Mouse (Mus musculus) heart, embryonic 16.5 days (tissue): ENCODE measurements at regions not wholly inside any gene's neighbourhood (a gene's known extent, or its start where the extent isn't known, plus 50 kb on each side); places are given as distances from the start of the nearest gene placed in this dataset.

Source experiments
- ATAC-seq: fragments of 200-750 bp; cut with Nextera tagmentation; replicated peaks from 2 replicates; pipeline ENCODE4 v1.8.0; 2017; ENCODE audit warnings: moderate number of reproducible peaks; ENCODE audit not compliant: insufficient read depth, low FRiP score; ENCODE audit errors: extremely low read depth
- H3K27ac ChIP-seq: fragments of 300-500 bp; sonication (generic); 2 replicates; pipeline ENCODE4 v1.5.1; 2014; ENCODE audit warnings: mild to moderate bottlenecking, low read length, control low read depth, moderate library complexity
- H3K27me3 ChIP-seq: fragments of 300-500 bp; sonication (generic); 2 replicates; pipeline ENCODE4 v1.6.1; 2014; ENCODE audit warnings: low read length, mixed read lengths; ENCODE audit not compliant: control insufficient read depth, insufficient read depth
- H3K36me3 ChIP-seq: fragments of 300-500 bp; sonication (generic); 2 replicates; pipeline ENCODE4 v1.6.1; 2014; ENCODE audit not compliant: control insufficient read depth, insufficient read depth
- H3K4me1 ChIP-seq: fragments of 300-500 bp; sonication (generic); 2 replicates; pipeline ENCODE4 v1.6.1; 2014; ENCODE audit warnings: low read length, mixed read lengths; ENCODE audit not compliant: control insufficient read depth, insufficient read depth
- H3K4me2 ChIP-seq: fragments of 300-500 bp; sonication (generic); 2 replicates; pipeline ENCODE4 v1.6.1; 2014; ENCODE audit warnings: low read depth, mild to moderate bottlenecking, control low read depth, low read length
- H3K4me3 ChIP-seq: fragments of 300-500 bp; sonication (generic); 2 replicates; pipeline ENCODE4 v1.5.1; 2014; ENCODE audit warnings: mild to moderate bottlenecking, control low read depth, low read length
- H3K9ac ChIP-seq: fragments of 300-500 bp; sonication (generic); 2 replicates; pipeline ENCODE4 v1.6.1; 2014; ENCODE audit warnings: low read length, control low read depth
- H3K9me3 ChIP-seq: fragments of 300-500 bp; sonication (generic); replicated peaks from 2 replicates; pipeline ENCODE4 v1.6.1; 2016; ENCODE audit warnings: low read length; ENCODE audit not compliant: control insufficient read depth
- WGBS: fragments of 180-500 bp; shearing (Covaris S2); extraction: QIAGEN DNeasy Blood & Tissue Kit; methylation state at CpG from one replicate; pipeline ENCODE4 v1.1.7; 2014; 5-methylcytosine and 5-hydroxymethylcytosine counted together

GRCm38 (mm10) chr16:52742166-52742565, 288.3 kb upstream of the Alcam start:
- H3K9me3 ChIP-seq: no peaks in the 10 kb centered on the region
- H3K4me3 ChIP-seq: no peak overlapping the region
- H3K4me2 ChIP-seq: no peak overlapping the region
- no peaks in the 10 kb centered on the region for H3K4me1 ChIP-seq
- H3K27me3 ChIP-seq: no peaks in the 10 kb centered on the region
- H3K36me3 ChIP-seq: no peaks in the 10 kb centered on the region
- no peak overlapping the region for H3K27ac ChIP-seq
- 65% methylated on average over 3 of the region's 3 CpGs for WGBS
- no peak overlapping the region for H3K9ac ChIP-seq
- no peak for ATAC-seq

- Histone ChIP-seq H3K27me3 (no peaks in the 10 kb centered on the region), H3K27ac (no peak overlapping the region), H3K4me1 (no peaks in the 10 kb centered on the region), H3K4me2 (no peak overlapping the region), H3K36me3 (no peaks in the 10 kb centered on the region), H3K4me3 (no peak overlapping the region), H3K9ac (no peak overlapping the region), H3K9me3 (0 out of 2 replicates have a peak, but pooled peaks cover 2% of the 10 kb centered on the region)
- 86% methylated on average over 3 of the region's 3 CpGs for WGBS
- ATAC-seq: no peak
Measured at GRCm38 (mm10) chr16:52726120-52726844, 272.4 kb upstream of the Alcam start.

- Histone ChIP-seq H3K27ac (no peak overlapping the region), H3K27me3 (no peaks in the 10 kb centered on the region), H3K4me1 (no peaks in the 10 kb centered on the region), H3K36me3 (no peaks in the 10 kb centered on the region), H3K9ac (no peak overlapping the region), H3K4me2 (no peak overlapping the region), H3K9me3 (no peaks in the 10 kb centered on the region), H3K4me3 (no peak overlapping the region)
- ATAC-seq: no peak
- 73% methylated on average over 1 of the region's 1 CpGs for WGBS
Measured at GRCm38 (mm10) chr16:52718231-52718932, 264.5 kb upstream of the Alcam start.

- no peaks in the 10 kb centered on the region for H3K9me3 ChIP-seq
- no peaks in the 10 kb centered on the region for H3K36me3 ChIP-seq
- no peak overlapping the region for H3K4me3 ChIP-seq
- 84% methylated on average over 1 of the region's 1 CpGs for WGBS
- no peaks in the 10 kb centered on the region for H3K27me3 ChIP-seq
- H3K4me2 ChIP-seq: no peak overlapping the region
- no peaks in the 10 kb centered on the region; the same call in 1 of the 2 replicates for H3K4me1 ChIP-seq
- no peak overlapping the region for H3K9ac ChIP-seq
- H3K27ac ChIP-seq: no peak overlapping the region
- ATAC-seq: no peak
Measured at GRCm38 (mm10) chr16:52690272-52690671, 236.4 kb upstream of the Alcam start.

GRCm38 (mm10) chr16:52654825-52655224, 201.0 kb upstream of the Alcam start:
- no peak for ATAC-seq
- no peak overlapping the region for H3K4me3 ChIP-seq

More at GRCm38 (mm10) chr16:52654825-52655224, 201.0 kb upstream of the Alcam start:
- Histone ChIP-seq H3K36me3 (no peaks in the 10 kb centered on the region), H3K27ac (no peak overlapping the region), H3K27me3 (no peaks in the 10 kb centered on the region), H3K4me2 (no peak overlapping the region), H3K9ac (no peak overlapping the region), H3K4me1 (no peaks in the 10 kb centered on the region), H3K9me3 (no peaks in the 10 kb centered on the region)
